Mouse (Mus musculus): ENCODE data around the gene Zcchc3.
"Not testable (repeated sequence)": the region's sequence is repeated elsewhere in the genome, so short reads cannot be mapped to it uniquely, and the experiment has no call there.

DNA sequence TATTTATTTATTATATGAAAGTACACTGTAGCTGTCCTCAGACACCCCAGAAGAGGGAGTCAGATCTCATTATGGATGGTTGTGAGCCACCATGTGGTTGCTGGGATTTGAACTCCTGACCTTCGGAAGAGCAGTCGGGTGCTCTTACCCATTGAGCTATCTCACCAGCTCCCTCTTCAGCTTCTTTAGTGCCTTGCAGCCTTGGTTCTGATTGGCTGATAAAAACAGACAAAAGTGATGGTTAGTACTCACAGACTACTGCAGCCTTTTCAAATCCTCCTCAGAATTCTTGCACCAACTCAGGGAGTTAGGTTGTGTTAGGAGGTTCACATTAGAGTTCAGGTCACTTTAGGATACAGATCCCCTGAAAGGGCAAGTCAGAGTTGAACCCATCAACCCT, 13.7 kb upstream of the Zcchc3 start:
- TF ChIP-seq TAL1, GATA1 (IDR thresholded peaks at IDR 0.05; ENCODE audit: low read length): not testable (repeated sequence)
